Mouse (Mus musculus): ENCODE data around the gene Rpp30. TPM values are rescaled to one million over a fixed set of nuclear protein-coding genes. Genes with fewer than 3 reads are reported as not detected.

Rpp30 gene
- 66.6 and 73.3 TPM in 2 replicates for polyA plus RNA-seq (2015; fragmentation: Nextera tagmentation; extraction: Ambion mirVana)

- Histone ChIP-seq H3K4me1 (ENCODE audit: control insufficient read depth, insufficient read depth, low read length) (peaks cover 16% of the 10 kb centered on the region), H3K9me3 (replicated peaks; ENCODE audit: control insufficient read depth, low read length, poor library complexity, severe bottlenecking) (no peaks in the 10 kb centered on the region), H3K27ac (ENCODE audit: low read length) (peak within 1 kb of the TSS; percentile 45; the same call in 1 of the 2 replicates), H3K4me2 (ENCODE audit: low read length) (peak within 1 kb of the TSS; percentile 93), H3K9ac (ENCODE audit: low read depth, low read length) (peak within 1 kb of the TSS; percentile 80), H3K27me3 (ENCODE audit: control insufficient read depth, insufficient read depth, low read depth, low read length) (no peaks in the 10 kb centered on the region), H3K36me3 (ENCODE audit: control insufficient read depth, insufficient read depth, low read length) (peaks cover 7% of the 10 kb centered on the region), H3K4me3 (ENCODE audit: low read depth, low read length) (peak within 1 kb of the TSS; percentile 72)
- ATAC-seq, result peak; percentile 97
- 2% methylated on average over 34 of the region's 34 CpGs for WGBS
Measured at GRCm38 (mm10) chr19:36083262-36084225, at the start of gene Rpp30. Gene Rpp30 (plus strand): TSS chr19:36083716.

DNA sequence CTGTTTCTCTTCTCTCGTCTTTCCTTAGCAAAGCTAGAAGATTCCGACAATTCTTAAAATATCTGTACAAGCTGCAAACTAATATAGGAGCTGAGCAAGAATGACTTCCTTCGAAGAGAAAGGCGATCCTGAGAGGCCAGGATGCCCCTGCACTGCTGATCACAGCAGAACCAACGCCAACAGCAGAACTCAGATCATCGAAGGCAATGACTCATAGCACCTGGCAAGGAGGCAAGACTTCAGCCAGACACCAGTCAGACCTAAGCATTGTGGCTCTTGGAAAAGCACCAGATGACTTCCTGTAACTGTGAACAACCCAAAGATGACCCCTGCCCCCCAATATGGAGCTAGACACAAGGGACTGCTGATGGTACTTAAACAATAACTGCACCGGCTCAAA is 37.5 kb upstream of the Rpp30 start:
- WGBS, result 86% methylated on average over 7 of the region's 7 CpGs
- Histone ChIP-seq H3K9ac (ENCODE audit: low read depth, low read length) (no peak overlapping the region), H3K9me3 (replicated peaks; ENCODE audit: control insufficient read depth, low read length, poor library complexity, severe bottlenecking) (no peaks in the 10 kb centered on the region), H3K27me3 (ENCODE audit: control insufficient read depth, insufficient read depth, low read depth, low read length) (no peaks in the 10 kb centered on the region), H3K36me3 (ENCODE audit: control insufficient read depth, insufficient read depth, low read length) (no peaks in the 10 kb centered on the region), H3K27ac (ENCODE audit: low read length) (no peak overlapping the region), H3K4me1 (ENCODE audit: control insufficient read depth, insufficient read depth, low read length) (no peaks in the 10 kb centered on the region), H3K4me3 (ENCODE audit: low read depth, low read length) (no peak overlapping the region), H3K4me2 (ENCODE audit: low read length) (no peak overlapping the region)
- no peak for ATAC-seq

GRCm38 (mm10) chr19:36056502-36057221 is 26.9 kb upstream of the Rpp30 start:
- peak; percentile 77 for ATAC-seq
- Histone ChIP-seq H3K4me3 (ENCODE audit: low read depth, low read length) (peak overlapping the region; percentile 78), H3K27me3 (ENCODE audit: control insufficient read depth, insufficient read depth, low read depth, low read length) (peaks cover 7% of the 10 kb centered on the region; the same call in 1 of the 2 replicates), H3K36me3 (ENCODE audit: control insufficient read depth, insufficient read depth, low read length) (no peaks in the 10 kb centered on the region), H3K4me2 (ENCODE audit: low read length) (peak overlapping the region; percentile 83), H3K4me1 (ENCODE audit: control insufficient read depth, insufficient read depth, low read length) (peaks cover 3% of the 10 kb centered on the region; the same call in 1 of the 2 replicates), H3K9ac (ENCODE audit: low read depth, low read length) (peak overlapping the region; percentile 83), H3K27ac (ENCODE audit: low read length) (no peak overlapping the region), H3K9me3 (replicated peaks; ENCODE audit: control insufficient read depth, low read length, poor library complexity, severe bottlenecking) (no peaks in the 10 kb centered on the region)
- 8% methylated on average over 49 of the region's 49 CpGs for WGBS

DNA sequence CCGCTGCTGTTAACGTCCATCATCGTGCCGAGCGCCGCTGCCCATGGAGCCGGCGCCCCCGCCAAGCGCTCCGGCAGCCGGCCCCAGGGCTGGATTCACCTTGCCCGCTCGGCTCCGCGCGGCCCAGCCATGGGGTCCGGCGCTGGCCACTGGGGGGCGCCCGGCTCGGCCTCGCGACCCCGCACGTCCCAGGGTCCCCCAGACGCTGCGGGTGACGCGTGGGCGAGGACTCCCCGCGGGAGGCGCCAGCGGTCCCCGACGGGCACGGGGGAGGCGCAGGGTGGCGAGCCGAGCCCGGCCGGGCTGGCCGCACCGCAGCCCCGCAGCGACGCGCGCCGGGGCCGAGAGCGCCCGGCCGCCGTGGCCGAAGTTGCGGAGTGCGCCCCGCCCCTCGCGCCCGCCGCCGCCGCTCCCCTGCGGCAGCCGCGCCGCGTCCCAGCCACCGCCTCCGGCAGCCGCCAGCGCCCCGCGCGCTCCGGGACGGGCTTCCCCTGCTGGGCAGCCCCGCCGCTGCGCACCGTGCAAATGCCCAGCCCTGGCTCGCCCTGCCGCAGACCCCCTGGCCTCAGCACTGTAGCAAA is 26.2 kb upstream of the Rpp30 start, which contains the start of gene Htr7:
Gene Htr7 (minus strand): TSS at position 277 of the 581 bp plus-strand sequence.
- H3K9ac ChIP-seq (ENCODE audit: low read depth, low read length), result peak within 1 kb of the TSS; percentile 83
- H3K4me1 ChIP-seq (ENCODE audit: control insufficient read depth, insufficient read depth, low read length), result peaks cover 3% of the 10 kb centered on the region; the same call in 1 of the 2 replicates
- no peaks in the 10 kb centered on the region for H3K9me3 ChIP-seq (replicated peaks; ENCODE audit: control insufficient read depth, low read length, poor library complexity, severe bottlenecking)
- peak; percentile 96 for ATAC-seq
- H3K4me2 ChIP-seq (ENCODE audit: low read length), result peak within 1 kb of the TSS; percentile 83
- no peaks in the 10 kb centered on the region for H3K36me3 ChIP-seq (ENCODE audit: control insufficient read depth, insufficient read depth, low read length)
- H3K27ac ChIP-seq (ENCODE audit: low read length), result peak within 1 kb of the TSS; percentile 47; the same call in 1 of the 2 replicates
- peaks cover 7% of the 10 kb centered on the region; the same call in 1 of the 2 replicates for H3K27me3 ChIP-seq (ENCODE audit: control insufficient read depth, insufficient read depth, low read depth, low read length)
- H3K4me3 ChIP-seq (ENCODE audit: low read depth, low read length), result peak within 1 kb of the TSS; percentile 78
- 0% methylated on average over 53 of the region's 86 CpGs for WGBS

- Histone ChIP-seq H3K9ac (ENCODE audit: low read depth, low read length) (no peak overlapping the region), H3K36me3 (ENCODE audit: control insufficient read depth, insufficient read depth, low read length) (no peaks in the 10 kb centered on the region), H3K4me1 (ENCODE audit: control insufficient read depth, insufficient read depth, low read length) (peaks cover 3% of the 10 kb centered on the region; the same call in 1 of the 2 replicates), H3K9me3 (replicated peaks; ENCODE audit: control insufficient read depth, low read length, poor library complexity, severe bottlenecking) (no peaks in the 10 kb centered on the region), H3K4me2 (ENCODE audit: low read length) (no peak overlapping the region), H3K4me3 (ENCODE audit: low read depth, low read length) (no peak overlapping the region), H3K27me3 (ENCODE audit: control insufficient read depth, insufficient read depth, low read depth, low read length) (0 out of 2 replicates have a peak, but pooled peaks cover 3% of the 10 kb centered on the region), H3K27ac (ENCODE audit: low read length) (no peak overlapping the region)
- ATAC-seq, result peak; percentile 66; the same call in 1 of the 2 replicates
- WGBS, result 65% methylated on average over 2 of the region's 2 CpGs
Measured at GRCm38 (mm10) chr19:36062801-36063529, 20.6 kb upstream of the Rpp30 start.

DNA sequence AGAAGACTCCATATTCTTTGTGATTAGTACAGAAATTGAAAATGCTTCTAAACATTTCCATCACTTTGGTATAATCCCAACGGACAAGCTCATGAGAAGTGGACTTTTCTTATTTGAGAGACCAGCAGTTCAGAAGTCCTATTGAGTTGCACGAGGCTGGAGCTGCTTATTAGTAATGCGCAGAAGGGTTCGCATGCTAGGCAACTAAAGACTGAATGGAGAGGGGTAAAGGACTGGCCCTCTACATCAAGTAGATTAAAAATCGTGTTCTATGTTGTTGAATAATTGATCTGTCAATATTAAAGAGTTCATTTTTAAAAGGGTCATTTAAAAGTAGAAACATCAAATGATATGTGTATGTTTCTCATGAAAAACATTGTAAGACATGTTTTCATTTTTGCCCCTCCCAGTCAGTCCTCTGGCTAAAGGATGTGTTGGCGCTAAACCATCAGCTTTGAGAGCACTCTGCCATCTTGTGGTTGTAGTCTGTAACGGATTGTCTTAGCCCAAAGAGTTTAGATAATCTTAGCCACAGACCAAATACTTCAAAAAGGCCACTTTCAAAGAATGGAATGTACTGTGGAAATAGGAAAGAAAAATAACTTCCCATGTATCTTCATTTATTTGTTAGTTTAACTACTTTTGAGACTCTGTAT is 782 bp upstream of the Rpp30 start:
- H3K4me1 ChIP-seq (ENCODE audit: control insufficient read depth, insufficient read depth, low read length), result peaks cover 16% of the 10 kb centered on the region
- no peaks in the 10 kb centered on the region for H3K27me3 ChIP-seq (ENCODE audit: control insufficient read depth, insufficient read depth, low read depth, low read length)
- H3K36me3 ChIP-seq (ENCODE audit: control insufficient read depth, insufficient read depth, low read length), result no peaks in the 10 kb centered on the region; the same call in 1 of the 2 replicates
- ATAC-seq, result peak; percentile 86
- H3K9me3 ChIP-seq (replicated peaks; ENCODE audit: control insufficient read depth, low read length, poor library complexity, severe bottlenecking), result no peaks in the 10 kb centered on the region
- WGBS, result 39% methylated on average over 7 of the region's 7 CpGs
- H3K9ac ChIP-seq (ENCODE audit: low read depth, low read length), result no peak overlapping the region
- H3K4me3 ChIP-seq (ENCODE audit: low read depth, low read length), result peak overlapping the region; percentile 72
- H3K27ac ChIP-seq (ENCODE audit: low read length), result no peak overlapping the region
- peak overlapping the region; percentile 93 for H3K4me2 ChIP-seq (ENCODE audit: low read length)

GRCm38 (mm10) chr19:36090781-36091180 is 7.3 kb downstream of the Rpp30 start:
- Histone ChIP-seq H3K4me3 (ENCODE audit: low read depth, low read length) (no peak overlapping the region), H3K36me3 (ENCODE audit: control insufficient read depth, insufficient read depth, low read length) (peaks cover 14% of the 10 kb centered on the region), H3K9me3 (replicated peaks; ENCODE audit: control insufficient read depth, low read length, poor library complexity, severe bottlenecking) (no peaks in the 10 kb centered on the region), H3K4me2 (ENCODE audit: low read length) (no peak overlapping the region), H3K9ac (ENCODE audit: low read depth, low read length) (no peak overlapping the region), H3K27ac (ENCODE audit: low read length) (no peak overlapping the region), H3K27me3 (ENCODE audit: control insufficient read depth, insufficient read depth, low read depth, low read length) (no peaks in the 10 kb centered on the region), H3K4me1 (ENCODE audit: control insufficient read depth, insufficient read depth, low read length) (no peaks in the 10 kb centered on the region)
- WGBS, result 53% methylated on average over 5 of the region's 5 CpGs
- ATAC-seq, result no peak

- H3K36me3 ChIP-seq (ENCODE audit: control insufficient read depth, insufficient read depth, low read length), result peaks cover 36% of the 10 kb centered on the region
- 93% methylated on average over 3 of the region's 3 CpGs for WGBS
- no peaks in the 10 kb centered on the region for H3K9me3 ChIP-seq (replicated peaks; ENCODE audit: control insufficient read depth, low read length, poor library complexity, severe bottlenecking)
- H3K4me2 ChIP-seq (ENCODE audit: low read length), result no peak overlapping the region
- H3K4me1 ChIP-seq (ENCODE audit: control insufficient read depth, insufficient read depth, low read length), result no peaks in the 10 kb centered on the region
- no peak for ATAC-seq
- no peak overlapping the region for H3K9ac ChIP-seq (ENCODE audit: low read depth, low read length)
- no peak overlapping the region for H3K4me3 ChIP-seq (ENCODE audit: low read depth, low read length)
- no peaks in the 10 kb centered on the region for H3K27me3 ChIP-seq (ENCODE audit: control insufficient read depth, insufficient read depth, low read depth, low read length)
- H3K27ac ChIP-seq (ENCODE audit: low read length), result no peak overlapping the region
Measured at GRCm38 (mm10) chr19:36097194-36097593, 13.7 kb downstream of the Rpp30 start.

All from midbrain, embryonic 16.5 days (tissue).